Mouse (Mus musculus) natural killer cell, adult 2 months (primary cell): ENCODE measurements around the gene Aire.
A peak's percentile ranks its signal among the peaks of the same experiment; 100 is the strongest.

Experiments
- DNase-seq, 2 experiments: peaks; one replicate each; pipeline ENCODE4 v3.0.0; 2022; ENCODE audit warnings: low spot score in 2 of 2

Gene Aire

DNA sequence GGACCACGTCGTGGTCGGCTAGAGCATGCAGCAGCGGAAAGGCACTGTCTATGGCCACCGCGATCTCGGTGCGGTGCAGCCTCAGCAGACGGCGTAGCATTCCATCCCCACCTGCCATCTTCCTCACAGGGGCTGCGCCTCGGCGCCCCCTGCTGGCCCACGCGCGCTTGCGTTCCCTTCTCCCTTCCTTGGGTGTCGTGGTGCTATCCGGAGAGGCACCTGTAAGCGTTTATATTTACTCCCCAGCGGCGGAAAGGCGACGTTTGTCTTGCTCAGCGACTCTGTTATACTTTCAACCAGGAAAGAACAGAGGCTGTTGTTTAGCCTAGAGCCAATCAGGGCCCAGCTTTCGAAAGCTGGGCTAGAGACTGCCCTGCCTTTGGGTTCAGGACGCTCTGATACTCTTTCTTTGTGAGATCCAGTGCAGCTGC, at the start of gene Aire:
Gene Aire, minus strand, starts transcription at position 205 of the 431 bp plus-strand sequence.
- peak; percentile 41 to 74 for DNase-seq

DNA sequence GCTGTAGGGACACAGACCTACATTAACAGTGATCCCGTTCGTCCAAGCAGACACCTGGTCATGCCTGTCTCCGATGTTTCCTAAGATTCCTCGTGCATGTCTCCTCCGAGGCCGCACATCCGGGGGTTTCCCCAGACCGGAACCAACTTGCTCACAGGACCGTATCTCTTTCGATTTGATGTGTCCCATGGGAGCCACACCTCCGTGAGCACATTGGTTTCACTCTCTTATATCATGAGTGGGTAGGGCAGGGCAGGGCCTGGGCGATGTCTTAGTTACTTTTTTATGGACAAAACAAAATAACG, 49.3 kb upstream of the Aire start:
- peak in 1 of 2 experiments; percentile 91 for DNase-seq

DNA sequence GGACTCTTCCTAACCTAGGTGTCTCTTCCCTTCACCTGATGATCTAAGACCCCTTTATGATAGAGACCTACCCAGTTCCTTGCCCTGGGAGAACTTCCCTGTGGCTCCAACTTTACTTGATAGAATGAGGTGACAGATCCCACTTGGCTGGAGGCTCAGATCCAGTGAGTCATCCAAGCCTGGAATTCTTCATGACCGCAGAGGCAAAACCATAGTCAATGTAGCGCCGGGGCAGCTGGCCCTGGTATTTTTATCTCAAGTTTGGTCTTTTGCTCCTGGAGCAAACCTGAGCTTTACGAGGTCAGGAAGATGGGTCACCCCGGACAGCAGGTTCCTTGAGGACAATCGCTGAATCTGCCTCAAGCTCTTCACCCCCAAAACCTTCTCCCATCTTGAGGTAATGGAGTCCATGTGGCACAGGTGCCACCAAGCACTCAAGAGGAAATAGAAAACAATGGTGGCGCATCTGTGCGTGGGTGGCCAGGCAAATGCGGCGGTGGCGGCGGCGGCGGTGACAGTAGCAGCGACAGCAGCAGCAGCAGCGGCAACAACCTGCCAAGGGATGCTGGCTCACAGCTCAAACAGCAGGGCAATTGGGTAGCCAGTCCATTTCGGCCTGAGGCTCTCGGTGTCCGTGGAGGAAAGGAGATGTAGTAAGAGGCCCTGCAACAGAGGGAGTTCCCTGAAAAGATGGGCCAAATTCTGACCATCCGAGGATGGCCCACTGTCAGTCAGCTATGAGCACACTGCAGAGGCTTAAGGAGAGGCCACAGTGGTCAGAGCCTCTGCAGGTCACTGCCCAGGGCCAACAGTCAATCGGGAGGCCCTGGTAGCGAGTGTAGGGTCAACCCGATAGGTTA, 48.7 kb upstream of the Aire start:
- DNase-seq: peak in 1 of 2 experiments; percentile 66

DNA sequence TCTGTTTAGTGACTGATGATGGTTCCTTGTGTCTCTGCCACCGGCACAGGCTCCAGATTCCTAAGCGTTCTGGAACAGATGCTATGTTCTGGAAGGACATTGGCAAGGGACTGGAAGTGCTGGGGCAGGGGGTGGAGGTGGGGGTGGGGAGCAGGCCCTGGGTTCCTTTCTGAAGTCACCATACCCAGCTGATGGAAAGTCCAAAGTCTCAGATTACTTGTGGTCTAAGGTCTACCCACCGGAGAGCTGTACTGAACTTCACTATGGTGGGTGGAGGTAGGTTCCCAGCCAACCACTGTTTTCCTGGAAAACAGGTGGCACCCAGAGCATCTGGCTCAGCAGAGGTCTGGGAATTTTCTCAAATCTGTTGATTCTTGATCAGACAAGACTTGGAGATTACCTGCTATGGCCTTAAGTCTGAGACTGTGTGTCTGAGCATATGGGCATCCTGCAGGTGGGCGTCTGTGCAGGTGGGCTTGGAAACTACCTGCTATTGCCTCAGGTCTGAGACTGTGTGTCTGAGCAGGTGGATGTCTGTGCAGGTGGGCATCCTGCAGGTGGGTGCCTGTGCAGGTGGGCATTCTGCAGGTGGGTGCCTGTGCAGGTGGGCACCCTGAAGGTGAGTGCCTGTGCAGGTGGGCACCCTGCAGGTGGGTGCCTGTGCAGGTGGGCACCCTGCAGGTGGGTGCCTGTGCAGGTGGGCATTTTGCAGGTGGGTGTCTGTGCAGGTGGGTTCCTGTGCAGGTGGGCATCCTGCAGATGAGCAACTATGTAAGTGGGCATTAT, 47.5 kb upstream of the Aire start:
- no peak for DNase-seq

DNA sequence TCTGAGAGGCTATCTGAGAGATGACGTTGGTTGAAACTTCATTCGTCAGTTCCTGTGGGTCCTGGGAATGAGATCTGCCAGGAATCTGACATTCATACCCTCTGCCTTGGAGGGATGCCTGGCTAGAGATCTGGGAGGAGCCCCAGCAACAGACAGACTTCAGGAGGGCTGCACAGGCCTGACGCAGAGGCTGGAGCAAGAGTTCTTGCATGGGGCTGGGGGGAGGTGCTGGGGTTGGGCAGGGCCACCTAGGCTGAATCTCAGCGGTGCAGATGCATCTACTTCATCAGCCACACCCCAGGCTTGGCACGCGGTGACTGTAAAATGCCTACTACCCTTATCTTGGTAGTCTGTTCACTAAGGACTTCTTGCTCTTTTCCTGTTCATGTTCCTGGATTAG, 46.8 kb upstream of the Aire start:
- peak in 1 of 2 experiments; percentile 32 for DNase-seq

DNA sequence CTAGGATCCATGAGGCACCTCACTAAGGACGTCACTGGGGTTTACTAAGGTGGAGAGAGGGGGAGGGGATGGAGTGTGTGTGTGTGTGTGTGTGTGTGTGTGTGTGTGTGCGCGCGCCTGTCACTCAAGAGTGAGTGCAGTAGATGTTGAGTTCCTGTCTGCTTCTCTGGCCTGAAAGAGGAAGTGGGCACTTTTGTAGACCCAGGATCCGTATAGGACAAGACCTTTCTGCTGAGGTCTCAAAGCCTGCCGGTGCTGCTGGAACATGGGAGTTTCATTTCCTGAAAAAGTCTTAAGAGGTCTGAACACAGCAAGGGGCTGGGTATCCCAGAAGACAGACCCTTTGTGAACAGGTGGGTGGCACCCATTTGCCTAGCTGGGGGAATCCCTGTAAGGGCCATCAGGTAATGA, 43.7 kb upstream of the Aire start:
- DNase-seq: peak; percentile 50 to 83

DNA sequence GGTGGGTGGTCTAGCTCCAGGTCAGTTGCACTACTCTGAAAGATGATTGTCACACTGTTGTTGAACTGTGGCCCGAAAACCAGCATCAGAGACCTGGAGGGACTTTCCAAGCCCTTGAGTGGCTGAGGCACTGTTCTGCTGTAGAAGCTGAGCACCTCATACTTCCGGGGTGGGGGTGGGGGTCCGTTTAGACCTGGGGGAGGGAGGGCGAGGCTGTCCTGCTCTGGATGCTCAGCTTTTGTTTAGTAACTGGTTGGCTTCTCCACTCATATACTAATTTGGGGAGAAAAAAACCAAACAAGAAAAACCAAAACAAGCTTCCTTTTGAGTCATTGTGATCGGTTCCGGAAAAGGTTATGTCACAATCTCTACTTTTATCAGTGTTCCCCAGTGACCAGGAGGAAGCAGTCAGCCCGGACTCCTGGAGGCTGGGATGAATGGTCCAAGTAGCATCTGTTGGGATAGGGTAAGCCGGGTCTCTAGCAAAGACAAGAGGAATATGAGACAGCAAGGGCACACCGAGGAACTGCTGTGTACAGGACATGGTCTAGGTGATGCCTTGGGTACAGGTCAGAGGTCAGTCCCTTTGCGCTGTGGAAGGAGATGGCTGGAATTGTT, 43.1 kb upstream of the Aire start:
- peak; percentile 64 to 75 for DNase-seq

DNA sequence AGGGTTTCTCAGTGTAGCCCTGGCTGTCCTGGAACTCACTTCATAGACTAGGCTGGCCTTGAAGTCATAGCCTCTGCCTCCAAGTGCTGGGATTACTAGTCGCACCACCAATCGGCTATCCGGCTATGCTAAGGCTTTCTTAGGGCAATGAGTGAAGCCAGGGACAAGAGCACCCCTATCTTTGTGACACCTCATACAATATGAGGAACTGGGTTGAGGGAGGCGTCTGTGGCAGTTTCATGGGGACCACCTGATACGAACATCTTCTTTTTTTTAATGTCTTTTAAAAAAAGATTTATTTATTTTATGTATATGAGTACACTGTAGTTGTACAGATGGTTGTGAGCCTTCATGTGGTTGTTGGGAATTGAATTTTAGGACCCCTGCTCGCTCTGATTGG, 42.3 kb upstream of the Aire start:
- DNase-seq: peak in 1 of 2 experiments; percentile 27

DNA sequence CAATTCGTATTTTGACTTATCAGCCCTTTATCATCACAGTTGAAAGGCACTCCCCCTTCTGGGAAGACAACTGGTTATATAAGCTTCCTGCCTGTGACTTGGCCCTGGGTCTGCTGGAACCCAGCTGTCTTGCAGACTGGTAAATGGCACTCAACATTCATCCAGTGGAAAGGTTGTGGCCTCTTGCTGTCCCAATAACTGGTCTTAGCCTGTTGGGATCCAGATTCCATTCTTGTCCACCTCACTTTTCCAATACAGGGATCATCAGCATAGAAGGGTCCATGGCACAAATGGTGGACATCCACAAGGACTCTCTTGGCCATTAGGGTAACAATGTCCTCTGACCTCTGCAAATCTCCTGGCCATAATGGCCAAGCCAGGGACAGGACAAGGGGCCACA, 40.7 kb upstream of the Aire start:
- DNase-seq: no peak

DNA sequence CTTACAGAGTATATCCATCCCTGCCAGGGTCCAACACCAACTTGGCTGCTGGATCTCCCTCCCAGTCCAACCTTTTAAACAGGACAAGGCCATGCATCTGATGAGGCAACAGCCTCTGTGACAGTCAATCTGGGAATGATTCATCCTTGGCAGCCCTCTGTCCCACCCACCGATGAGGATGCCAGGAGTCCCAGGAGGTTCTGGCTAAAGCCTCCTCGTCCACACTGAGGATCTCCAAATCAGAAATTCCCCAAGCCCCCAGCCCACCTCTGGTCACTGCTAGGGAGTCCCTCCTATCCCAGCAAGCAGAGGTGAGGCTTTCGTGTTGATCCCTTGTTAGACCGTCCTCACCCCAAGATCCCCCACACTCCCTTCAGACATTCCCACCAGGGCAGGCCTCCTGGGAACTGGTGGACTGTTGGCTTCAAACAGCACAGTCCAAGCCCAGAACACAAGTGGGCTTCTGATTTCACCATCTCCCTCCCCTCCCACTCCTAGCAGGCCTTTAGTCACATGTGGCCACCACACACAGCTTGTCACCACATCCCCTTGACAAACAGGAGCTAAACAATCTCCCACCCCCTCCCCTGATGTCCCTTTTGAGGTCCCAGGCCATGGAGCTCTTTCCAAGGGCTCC, 36.7 kb upstream of the Aire start:
- DNase-seq: no peak

DNA sequence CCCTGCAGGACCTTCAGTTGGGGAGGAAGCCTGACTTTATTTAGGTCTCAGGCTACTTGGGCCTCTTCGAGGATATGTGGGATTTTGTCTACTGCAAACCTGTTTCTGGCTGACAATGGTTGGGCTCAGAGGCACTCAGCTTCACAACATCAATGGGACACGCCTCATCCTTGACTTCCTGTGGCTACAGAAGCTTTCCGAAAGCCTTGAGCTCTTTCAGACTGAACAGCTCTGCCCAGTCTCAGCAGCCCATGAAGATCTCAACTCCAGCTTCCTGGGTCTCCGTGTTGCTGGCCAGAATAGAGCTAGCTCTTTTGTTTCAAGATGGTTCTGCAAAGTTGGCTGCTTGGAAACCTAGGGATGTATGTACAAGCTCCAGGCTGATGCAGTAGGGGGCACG, 34.9 kb upstream of the Aire start:
- no peak for DNase-seq

DNA sequence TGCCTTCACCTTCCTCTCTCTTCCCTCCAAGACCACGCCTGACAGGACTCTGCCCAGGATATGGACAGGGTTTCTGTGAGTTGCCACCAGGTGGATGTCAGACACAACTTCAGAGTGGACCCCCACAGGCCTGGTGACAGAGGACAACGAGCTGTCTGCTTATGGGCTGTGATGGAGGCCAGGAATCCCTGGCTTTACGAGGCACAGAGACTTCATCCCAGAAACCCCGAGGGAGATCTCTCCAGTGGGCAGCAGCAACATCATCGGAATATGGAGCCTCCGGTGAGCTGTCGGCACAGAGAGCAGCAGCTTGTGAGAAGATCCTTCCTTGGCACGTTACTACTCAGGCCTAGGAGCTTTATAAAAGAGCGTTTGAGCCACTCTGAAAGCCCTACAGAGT, 34.5 kb upstream of the Aire start:
- DNase-seq: no peak

DNA sequence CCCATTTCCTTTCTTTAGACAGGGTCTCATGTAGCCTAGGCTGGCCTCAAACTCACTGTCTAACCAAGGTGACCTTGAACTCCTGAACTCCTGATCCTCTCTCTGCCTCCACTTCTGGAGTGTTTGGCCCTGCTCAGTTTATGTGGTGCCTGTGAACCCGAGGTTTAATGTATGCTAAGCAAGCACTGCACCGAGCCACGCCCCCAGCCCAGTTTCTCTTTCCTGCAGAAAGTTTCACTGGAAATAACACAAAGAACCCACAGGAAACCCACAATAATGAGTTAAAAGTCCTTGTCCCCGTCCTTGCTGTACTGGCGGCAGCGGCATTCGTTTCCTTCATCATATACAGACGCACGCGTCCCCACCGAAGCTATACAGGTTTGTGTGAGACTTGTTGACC, 31.6 kb upstream of the Aire start:
- DNase-seq: no peak

DNA sequence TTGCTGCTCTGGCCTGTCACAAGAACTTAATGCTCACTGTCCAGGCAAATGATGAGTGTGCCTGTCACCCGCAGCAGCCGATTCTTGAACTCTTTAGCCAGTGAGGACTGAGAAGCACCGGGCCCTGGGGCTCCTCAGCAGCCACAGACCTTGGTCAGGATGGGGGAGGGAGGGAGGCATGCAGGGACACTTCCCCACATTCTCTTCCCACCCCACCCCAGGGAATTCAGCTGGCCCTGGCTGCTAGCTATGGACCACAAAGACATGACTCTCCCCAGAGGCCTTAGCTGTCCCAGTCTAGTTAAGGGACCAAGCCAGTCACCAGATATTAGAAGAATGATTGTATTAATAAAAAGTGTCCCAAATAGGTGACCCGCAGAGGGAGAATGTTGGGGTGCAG, 30.7 kb upstream of the Aire start:
- no peak for DNase-seq

DNA sequence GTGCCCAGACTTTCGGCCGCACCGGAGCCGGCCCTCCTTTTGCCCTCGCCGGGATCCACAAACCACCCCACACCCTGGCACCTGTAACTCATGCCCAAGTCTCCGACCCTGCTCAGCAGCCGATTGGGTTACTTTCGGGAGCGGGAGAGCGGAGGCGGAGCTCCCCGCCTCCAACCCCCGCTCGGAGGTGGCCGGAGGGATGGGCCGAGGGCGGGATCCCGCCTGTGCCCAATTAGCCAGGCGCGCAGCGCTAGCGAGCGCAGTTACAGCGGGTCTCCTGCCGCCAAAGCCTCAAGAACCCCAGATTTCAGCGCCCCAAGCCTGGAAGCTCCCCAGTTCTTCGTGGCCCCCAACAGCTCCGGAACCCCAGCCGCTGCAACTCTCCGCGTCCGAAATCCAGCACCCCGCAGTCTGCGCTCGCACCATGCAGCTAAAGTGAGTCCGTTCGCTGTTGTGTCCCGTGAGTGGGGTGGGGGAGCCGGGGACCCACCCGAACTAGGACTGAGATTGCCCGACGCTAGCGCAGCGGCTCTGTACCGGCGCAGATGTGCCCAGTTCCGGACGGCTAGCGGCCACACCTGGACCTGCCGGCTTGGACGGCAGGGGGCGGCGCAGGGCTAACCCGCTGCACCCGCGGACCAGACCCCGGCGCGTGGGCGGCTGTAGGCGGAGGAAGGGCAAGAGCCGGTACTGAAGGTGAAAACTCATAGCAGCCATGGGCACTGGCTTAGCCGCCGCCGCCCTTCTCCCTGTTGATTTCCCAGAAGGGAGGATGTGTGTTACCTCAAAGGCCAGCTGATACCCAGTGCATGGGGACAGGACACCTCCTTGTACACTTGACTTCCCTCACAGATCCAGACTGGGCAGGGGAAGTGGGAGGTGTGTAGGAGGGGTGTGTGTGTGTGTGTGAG, 25.9 kb upstream of the Aire start, which contains the start of gene Icosl:
Gene Icosl, plus strand, starts transcription at position 202 of the 911 bp plus-strand sequence.
- peak; percentile 75 to 89 for DNase-seq

DNA sequence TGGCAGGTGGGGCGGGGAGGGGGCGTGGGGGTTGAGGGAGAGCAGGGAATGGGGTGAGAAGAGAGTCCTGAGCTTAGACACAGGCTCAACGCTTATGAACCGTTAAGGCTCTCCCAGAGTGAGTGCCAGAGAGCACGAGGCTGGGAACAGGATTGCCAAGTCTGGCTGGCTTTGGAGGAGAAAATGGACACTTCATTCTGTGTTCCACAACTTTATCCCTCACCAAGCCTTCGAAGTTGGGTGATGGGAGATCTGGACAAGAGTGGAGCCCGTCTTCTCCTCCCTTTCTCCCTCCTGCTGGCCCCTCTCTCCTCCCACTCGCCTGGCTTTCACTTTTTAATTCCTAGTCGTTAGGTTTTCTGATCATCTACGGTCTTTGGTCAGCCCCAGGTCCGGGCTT, 25.1 kb upstream of the Aire start:
- DNase-seq: no peak

DNA sequence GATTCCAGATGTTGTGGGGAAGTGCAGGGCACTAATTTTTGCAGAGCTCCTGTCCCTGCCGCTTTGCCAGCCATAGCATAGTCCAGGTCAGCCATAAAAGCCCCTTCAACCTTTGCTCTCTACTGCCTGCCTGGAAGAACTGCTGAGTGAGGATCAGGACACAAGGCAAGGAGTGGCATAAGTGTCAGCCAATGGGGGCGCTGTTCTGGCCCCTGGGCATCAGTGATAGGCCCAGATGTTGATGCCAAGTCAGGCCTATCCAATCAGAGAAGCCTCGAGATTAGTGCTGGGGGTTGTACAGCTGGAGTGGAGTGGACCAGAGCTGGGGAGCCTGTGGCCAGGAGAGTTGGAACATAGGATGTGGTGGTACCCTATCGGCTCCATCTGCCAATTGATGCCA, 23.8 kb upstream of the Aire start:
- peak in 1 of 2 experiments; percentile 42 for DNase-seq

DNA sequence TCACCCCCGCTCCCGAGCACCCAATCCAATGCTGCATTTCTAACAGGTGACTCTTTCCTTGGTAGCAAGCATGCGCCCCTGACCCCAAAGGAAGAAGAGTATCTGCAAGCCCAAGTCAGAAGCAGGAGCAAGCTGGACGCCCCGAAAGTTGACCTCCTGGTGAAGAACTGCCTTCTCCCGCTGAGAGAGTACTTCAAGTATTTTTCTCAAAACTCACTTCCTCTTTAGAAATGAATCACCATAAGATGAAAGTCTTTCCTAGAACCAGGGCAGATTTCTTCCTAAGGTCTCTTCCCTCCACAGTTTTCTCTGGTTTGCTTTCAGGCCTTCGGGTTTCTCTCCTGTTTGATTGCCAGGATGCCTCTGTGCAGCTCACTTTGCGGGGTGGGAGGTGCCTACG, 19.7 kb upstream of the Aire start:
- no peak for DNase-seq

DNA sequence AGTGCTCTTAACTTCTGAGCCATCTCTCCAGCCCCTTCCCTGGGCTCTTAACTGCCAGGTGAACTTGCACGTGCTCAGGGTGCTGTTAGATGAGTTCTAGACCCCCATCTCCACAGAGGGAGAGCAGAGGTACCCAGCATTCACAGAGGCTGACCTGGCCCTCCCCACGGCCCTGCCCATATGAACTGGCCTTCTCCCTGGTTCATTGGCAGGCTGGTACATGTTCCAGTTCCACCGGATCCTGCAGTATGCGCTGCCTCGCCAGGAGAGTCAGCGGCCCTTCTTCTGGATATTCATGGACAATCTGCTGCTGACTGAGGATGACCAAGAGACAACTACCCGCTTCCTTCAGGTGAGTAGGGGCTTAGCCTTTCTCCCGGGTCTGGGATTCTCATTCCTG, 13.6 kb upstream of the Aire start:
- DNase-seq: no peak

DNA sequence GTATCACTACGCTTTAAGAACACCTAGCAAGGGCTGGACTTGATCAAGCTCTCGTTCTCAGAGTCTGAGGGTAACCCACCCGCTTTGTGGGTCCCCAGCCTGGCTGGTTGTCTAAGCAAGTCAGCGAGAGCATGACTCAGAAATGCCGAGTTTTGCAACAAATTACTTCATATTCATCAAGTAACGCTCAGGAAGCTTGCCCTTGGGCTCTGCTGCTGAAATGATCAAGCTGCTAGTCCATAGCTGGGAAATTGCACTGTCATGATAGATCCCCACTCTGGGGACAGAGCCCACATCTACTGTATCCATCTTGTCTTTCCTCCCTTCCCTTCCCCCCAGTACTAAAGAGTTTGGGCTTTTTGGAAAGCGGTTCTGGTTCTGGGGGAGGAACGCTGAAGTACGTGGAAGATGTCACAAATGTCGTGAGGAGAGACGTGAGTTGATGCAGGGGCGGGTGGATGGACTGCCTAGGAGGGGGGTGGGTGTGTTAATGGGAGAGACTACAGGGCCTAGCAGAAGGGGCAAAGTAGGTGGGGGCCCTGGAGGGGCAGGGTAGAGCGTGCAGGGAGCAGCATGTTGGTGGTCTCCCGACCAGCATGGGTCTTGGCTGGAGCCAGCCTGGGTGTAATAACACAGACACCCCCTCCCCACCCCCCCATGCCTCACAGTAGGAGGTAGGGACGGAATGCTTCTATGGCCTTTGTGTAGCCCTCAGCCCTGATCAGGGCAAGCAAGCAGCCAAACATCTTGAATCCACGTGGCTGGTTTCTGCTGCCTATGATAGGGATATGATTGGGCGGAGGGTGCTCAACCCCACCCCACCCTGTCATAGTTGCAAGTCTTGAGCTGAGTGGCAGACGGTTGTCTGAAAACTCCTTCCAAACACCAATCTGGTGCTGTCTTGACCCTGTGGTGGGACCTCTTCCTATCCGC, 11.5 kb upstream of the Aire start:
- DNase-seq: no peak
